Mouse (Mus musculus) ES-E14 (cell line): ENCODE data around the gene Tbx20.

Experiments used
- CHD2 ChIP-seq: IDR thresholded peaks from 2 replicates; pipeline ENCODE4 v1.6.1; 2014; ENCODE audit warnings: mild to moderate bottlenecking, low read depth, low read length, inconsistent platforms
- HCFC1 ChIP-seq: IDR thresholded peaks from 2 replicates; pipeline ENCODE4 v1.6.1; 2012; ENCODE audit warnings: low read length, inconsistent platforms, borderline replicate concordance; ENCODE audit not compliant: insufficient read depth
- MAFK ChIP-seq: IDR thresholded peaks from 2 replicates; pipeline ENCODE4 v1.6.1; 2014; ENCODE audit warnings: mild to moderate bottlenecking, low read depth, low read length, inconsistent platforms; ENCODE audit not compliant: insufficient read depth
- ZC3H11A ChIP-seq: IDR thresholded peaks from 2 replicates; pipeline ENCODE4 v1.6.1; 2012; ENCODE audit warnings: low read depth, mild to moderate bottlenecking, inconsistent platforms, low read length, borderline replicate concordance
- ZNF384 ChIP-seq: IDR thresholded peaks from 2 replicates; pipeline ENCODE4 v1.6.1; 2012; ENCODE audit warnings: low read depth, low read length, inconsistent platforms

GRCm38 (mm10) chr9:24773171-24773570 is 932 bp downstream of the Tbx20 start:
- TF ChIP-seq ZC3H11A (no peak), HCFC1 (no peak), CHD2 (no peak), ZNF384 (no peak), MAFK (no peak)
